Mouse (Mus musculus): ENCODE measurements around the gene Ovol3.
A peak's percentile ranks its signal among the peaks of the same experiment; 100 is the strongest.

Gene Ovol3

DNA sequence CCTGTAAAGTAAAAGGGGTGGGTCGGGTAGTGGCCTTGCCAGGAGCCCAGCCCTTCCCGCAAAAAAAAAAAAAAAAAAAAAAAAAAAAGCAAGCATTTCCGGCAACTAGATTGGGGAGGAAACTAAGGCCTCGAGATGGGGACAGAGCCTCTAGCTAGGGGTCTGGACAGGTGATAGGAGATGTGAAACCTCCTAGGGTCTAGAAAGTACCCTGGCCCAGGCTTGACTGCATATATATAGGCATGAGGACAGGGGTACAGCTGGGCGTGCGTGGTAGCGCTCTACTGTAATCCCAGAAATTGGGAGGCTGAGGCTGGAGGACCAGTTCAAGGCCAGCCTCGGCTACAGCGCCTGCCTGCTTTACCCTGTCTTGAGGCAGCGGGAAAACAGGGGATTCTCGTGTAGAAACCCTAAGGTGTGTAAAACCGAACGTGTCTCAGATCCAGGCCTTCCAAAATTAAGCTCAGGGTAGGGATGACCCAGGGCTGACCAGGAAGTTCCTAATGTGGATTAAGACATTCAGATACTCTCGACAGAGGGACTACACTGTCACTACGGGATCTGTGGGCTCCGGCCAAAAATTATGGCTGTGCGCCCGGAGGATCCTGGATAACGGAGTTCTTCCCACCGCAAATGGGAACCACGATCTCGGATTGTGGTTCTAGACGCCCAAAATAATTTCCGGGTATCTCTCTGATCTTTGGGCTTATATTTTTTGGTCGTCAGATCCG lies 41.3 kb downstream of the Ovol3 start:
- peak; percentile 60 for DNase-seq (ENCODE audit: low spot score)

GRCm38 (mm10) chr7:30193581-30194100 lies 41.9 kb downstream of the Ovol3 start:
- DNase-seq (ENCODE audit: low spot score): peak; percentile 87

DNA sequence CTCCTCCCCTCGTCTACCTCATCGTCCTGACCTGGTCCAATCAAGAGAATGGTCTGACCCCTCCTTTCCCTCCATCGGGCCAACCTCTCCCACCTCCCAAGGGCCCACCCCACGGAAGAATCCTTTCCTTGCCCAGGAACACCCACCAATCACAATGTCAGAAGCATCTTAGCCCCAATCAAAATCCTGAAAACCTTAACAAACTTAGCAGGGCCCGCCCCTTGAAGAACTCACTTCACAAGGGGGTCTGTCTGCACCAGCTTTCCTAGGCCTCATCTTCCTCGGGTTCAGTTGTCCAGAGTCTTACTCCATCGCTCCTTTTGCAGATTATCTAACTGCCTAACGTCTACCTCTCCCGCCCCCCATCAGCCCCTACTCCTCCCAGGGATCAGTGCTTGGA lies 42.5 kb downstream of the Ovol3 start:
- DNase-seq (ENCODE audit: low spot score): peak; percentile 49

GRCm38 (mm10) chr7:30192088-30192487 lies 43.4 kb downstream of the Ovol3 start:
- no peak for DNase-seq (ENCODE audit: low spot score)

DNA sequence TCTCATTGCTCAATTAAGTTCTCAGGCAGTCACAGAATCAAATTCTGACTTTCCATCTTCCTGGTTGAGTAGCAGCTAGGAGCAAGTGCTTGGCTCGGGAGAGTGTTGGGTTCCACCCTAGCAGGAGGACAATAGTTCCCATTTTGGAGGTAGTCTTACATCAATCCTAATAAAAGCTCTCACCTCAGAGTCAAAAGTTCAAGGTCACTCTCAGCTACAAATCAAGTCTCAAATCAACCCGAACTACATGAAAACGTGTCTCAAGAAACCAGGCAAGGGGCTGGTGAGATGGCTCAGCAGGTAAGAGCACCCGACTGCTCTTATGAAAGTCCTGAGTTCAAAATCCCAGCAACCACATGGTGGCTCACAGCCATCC lies 46.4 kb downstream of the Ovol3 start:
- no peak for DNase-seq (ENCODE audit: low spot score)

DNA sequence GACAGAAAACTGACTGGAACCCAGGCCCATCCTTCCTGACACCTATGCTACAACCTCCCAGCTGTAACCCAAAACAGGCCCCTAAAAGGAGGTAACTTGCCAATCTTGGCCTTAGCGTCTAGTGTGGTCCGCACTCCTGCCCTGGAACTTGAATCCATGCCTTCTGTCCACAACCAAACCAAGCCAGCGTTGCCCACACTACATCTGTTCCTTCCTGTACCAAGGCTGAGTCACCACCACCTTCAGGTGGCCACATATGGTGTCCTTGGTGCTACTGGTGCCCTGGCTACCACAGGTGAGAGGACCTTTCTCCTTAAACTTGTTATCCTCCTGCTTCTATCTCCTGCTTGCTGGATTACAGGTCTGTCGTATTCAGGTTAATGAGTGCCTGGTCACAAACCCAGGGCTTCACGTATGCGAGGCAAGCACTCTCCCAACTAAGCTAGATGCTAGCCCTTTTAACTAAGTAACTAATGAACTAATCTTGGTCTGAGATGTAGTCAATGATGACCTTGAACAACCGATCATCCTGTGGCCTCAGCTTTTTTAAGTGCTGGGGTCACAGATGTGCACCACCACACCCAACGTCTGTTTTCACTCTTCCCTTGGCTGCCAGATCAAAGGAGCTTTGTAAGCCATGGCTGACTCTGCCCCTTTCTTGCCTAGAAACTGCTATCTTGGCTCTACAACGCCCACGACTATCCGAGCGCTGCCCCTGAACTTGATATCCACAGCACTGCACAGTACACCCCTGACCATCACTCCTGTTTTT lies 47.0 kb downstream of the Ovol3 start:
- DNase-seq (ENCODE audit: low spot score): no peak

- no peak for DNase-seq (ENCODE audit: low spot score)
These were observed 50.7 kb downstream of the Ovol3 start for GRCm38 (mm10) chr7:30184641-30185348.

- peak; percentile 91 for DNase-seq (ENCODE audit: low spot score)
These were observed 51.6 kb downstream of the Ovol3 start, which contains the start of gene Cox7a1 for GRCm38 (mm10) chr7:30183879-30184289. Gene Cox7a1, plus strand, starts transcription at chr7:30184144.

Data from embryo, embryonic 10.5 days (tissue).